Mouse (Mus musculus): ENCODE measurements around the gene Vmn2r107. TPM values are rescaled to one million over a fixed set of nuclear protein-coding genes. Genes with fewer than 3 reads are reported as not detected.

The Vmn2r107 gene
- not detected for polyA plus RNA-seq (2014; fragmentation: Illumina TruSeq; extraction: RNeasy Lipid Tissue Mini Kit (QIAGEN cat#74804); ENCODE audit: insufficient read depth, low read depth, low replicate concordance)

DNA sequence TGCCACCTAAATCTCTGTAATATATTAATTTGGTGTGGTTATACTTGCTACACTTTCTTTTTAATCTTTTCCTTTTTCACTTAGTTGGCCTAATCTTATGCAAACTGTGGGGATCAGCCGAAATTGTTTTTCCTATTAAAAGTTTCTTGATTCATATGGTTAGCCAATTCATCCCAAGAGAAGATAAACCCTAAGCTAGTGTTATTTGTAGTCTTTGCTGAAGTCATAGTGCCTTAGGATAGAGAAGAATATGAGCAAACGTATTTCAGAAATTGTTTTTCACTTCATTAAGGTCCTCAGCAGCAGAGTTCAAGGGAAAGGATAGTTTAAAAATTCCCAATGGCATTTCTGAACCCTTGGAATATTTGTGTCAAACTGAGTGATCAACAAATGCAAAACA, at the start of gene Vmn2r107:
TSS of gene Vmn2r107 (plus strand) at position 301 of the 400 bp plus-strand sequence.

DNA sequence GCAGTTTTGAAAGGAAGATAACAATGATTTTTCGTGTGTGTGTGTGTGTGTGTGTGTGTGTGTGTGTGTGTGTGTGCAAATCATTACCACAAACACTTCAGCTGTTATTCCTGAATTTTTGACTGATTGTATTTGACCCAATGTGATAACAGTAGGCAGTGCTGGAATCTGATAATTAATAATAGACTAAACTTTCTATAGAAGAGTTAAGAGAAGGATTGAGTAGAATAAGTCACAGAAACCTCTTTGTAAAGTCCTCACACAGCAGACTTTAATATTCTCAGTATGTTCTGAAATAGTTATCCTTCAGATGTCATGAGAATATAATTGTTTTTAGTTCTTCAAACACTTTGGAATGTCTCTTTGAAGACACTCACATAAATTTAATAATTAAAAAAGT, 68.8 kb downstream of the Vmn2r107 start, which contains the start of gene Vmn1r224:
TSS of gene Vmn1r224 (plus strand) at position 301 of the 400 bp plus-strand sequence.

Other genes with a start within 250 kb of the Vmn2r107 start
- gene Fpr-rs7, start 231.0 kb upstream of the Vmn2r107 start, polyA plus RNA-seq (2014; fragmentation: Illumina TruSeq; extraction: RNeasy Lipid Tissue Mini Kit (QIAGEN cat#74804); ENCODE audit: insufficient read depth, low read depth, low replicate concordance): not detected
- not detected for gene Fpr-rs6, start 162.1 kb upstream of the Vmn2r107 start, polyA plus RNA-seq (2014; fragmentation: Illumina TruSeq; extraction: RNeasy Lipid Tissue Mini Kit (QIAGEN cat#74804); ENCODE audit: insufficient read depth, low read depth, low replicate concordance)
- gene Vmn2r105, start 110.2 kb upstream of the Vmn2r107 start, polyA plus RNA-seq (2014; fragmentation: Illumina TruSeq; extraction: RNeasy Lipid Tissue Mini Kit (QIAGEN cat#74804); ENCODE audit: insufficient read depth, low read depth, low replicate concordance): not detected
- gene Vmn2r106, start 59.7 kb upstream of the Vmn2r107 start, polyA plus RNA-seq (2014; fragmentation: Illumina TruSeq; extraction: RNeasy Lipid Tissue Mini Kit (QIAGEN cat#74804); ENCODE audit: insufficient read depth, low read depth, low replicate concordance): not detected
- gene Vmn1r224, start 68.9 kb downstream of the Vmn2r107 start, polyA plus RNA-seq (2014; fragmentation: Illumina TruSeq; extraction: RNeasy Lipid Tissue Mini Kit (QIAGEN cat#74804); ENCODE audit: insufficient read depth, low read depth, low replicate concordance): not detected
- gene Vmn2r108, start 136.1 kb downstream of the Vmn2r107 start, polyA plus RNA-seq (2014; fragmentation: Illumina TruSeq; extraction: RNeasy Lipid Tissue Mini Kit (QIAGEN cat#74804); ENCODE audit: insufficient read depth, low read depth, low replicate concordance): not detected
- gene Vmn1r225, start 152.9 kb downstream of the Vmn2r107 start, polyA plus RNA-seq (2014; fragmentation: Illumina TruSeq; extraction: RNeasy Lipid Tissue Mini Kit (QIAGEN cat#74804); ENCODE audit: insufficient read depth, low read depth, low replicate concordance): not detected
- not detected for gene Vmn2r109, start 219.5 kb downstream of the Vmn2r107 start, polyA plus RNA-seq (2014; fragmentation: Illumina TruSeq; extraction: RNeasy Lipid Tissue Mini Kit (QIAGEN cat#74804); ENCODE audit: insufficient read depth, low read depth, low replicate concordance)

All from lung, adult 10 weeks (tissue).